Mouse (Mus musculus): ENCODE measurements around the gene 1110065P20Rik.
A peak's percentile ranks its signal among the peaks of the same experiment; 100 is the strongest.

1110065P20Rik gene

DNA sequence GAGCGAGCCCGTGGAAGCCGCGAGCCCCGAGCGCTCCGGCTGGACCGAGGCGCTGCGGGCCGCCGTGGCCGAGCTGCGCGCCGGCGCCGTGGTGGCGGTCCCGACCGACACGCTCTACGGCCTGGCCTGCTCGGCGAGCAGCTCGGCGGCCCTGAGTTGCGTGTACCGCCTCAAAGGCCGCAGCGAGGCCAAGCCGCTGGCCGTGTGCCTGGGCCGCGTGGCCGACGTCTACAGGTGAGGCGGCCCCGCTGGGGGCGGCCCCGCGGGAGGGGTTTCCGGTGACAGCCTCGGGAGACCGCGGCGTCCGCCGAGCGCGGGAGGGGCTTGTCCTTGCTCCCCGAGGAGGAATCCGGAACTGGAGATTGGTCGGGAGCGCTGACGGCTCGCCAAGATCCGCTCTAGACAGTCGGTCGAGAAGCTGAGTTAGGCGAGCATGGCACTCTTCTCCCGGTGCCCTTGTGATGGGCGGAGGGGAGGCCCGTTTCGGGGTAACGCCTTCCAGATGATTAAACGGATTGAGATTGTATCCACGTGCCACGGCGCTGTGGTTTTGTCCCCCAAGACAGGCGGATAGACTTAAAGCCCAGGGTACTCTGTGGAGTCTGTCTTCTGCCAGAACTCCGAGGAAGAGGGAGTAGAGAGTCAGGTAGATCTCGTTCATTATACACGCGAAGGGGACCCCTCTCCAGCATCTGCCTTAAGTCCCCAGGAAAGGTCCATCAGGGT, at the start of gene 1110065P20Rik:
1110065P20Rik (minus strand) TSS at position 264 of the 726 bp plus-strand sequence.
- DNase-seq (ENCODE audit: low spot score), result peak; percentile 42

DNA sequence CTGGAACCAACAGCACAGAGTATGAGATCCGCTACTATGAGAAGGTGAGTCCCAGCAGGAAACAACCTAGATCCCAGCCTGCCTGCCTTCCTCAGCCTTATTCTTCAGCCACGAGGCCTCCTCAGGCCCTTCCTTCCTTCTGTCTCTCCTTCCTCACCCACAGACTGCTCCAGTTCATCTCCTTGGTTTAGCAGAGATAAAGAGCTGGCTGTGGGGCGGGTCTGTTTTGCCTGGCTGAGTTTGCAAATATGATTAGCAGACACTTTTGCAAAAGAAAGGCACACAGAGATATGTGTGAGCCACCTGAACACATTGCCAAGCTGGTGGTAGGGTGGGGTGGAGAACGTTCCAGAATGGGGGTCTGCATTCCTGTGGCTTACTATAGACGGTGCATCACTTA, 48.9 kb upstream of the 1110065P20Rik start:
- DNase-seq (ENCODE audit: low spot score), result no peak

DNA sequence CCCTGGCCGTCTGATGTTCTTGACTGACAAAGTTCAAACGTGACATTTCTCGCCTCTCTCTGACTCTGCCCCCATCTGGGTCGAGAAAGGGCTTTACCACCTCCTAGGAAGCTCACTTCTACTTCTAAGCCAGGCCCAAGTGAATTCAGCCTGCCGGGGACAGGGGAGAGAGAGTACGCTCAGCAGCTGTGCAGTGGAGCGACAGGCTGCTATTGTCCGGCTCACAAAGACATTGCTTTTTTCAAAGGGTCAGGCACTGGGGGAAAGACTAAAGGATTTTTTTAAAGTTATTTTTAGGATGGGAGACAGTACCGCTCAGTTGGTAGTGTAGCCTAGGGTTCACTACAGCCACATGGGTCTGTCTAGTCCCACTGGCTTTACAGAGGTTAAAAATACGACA, 47.4 kb upstream of the 1110065P20Rik start:
- no peak for DNase-seq (ENCODE audit: low spot score)

DNA sequence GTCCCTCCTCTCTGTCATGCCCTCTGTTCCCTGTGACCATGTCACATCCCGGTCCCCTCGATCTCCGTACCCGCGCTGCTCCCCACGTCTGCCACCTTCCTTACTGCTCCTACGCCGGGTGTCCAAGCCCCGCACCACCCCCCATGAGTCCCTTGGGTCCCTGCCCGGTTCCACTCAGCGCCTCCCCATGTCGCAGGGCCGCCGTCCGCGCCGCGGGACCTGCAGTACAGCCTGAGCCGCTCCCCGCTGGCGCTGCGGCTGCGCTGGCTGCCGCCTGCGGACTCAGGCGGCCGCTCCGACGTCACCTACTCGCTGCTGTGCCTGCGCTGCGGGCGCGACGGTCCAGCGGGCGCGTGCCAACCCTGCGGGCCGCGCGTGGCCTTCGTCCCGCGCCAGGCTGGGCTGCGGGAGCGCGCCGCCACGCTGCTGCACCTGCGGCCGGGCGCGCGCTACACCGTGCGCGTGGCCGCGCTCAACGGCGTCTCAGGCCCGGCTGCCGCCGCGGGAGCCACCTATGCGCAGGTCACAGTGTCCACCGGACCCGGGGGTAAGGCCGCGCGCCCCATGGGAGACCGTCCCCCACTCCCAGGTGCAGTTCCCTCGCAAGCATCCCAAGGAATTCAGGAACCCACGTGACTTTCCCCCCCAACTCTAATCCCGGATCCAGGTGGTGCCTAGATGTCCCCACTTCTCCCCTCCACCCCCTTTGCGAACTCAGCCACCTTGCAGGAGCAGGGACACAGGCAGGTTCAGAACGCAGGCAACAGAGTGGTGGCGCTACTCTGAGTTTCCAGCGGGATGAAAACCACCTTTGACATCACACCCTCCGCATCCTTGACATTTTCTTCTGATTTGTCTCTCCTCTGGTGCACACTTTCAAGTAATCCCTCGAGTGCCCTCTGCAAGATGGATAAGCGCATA, 43.8 kb upstream of the 1110065P20Rik start:
- peak; percentile 57 for DNase-seq (ENCODE audit: low spot score)

DNA sequence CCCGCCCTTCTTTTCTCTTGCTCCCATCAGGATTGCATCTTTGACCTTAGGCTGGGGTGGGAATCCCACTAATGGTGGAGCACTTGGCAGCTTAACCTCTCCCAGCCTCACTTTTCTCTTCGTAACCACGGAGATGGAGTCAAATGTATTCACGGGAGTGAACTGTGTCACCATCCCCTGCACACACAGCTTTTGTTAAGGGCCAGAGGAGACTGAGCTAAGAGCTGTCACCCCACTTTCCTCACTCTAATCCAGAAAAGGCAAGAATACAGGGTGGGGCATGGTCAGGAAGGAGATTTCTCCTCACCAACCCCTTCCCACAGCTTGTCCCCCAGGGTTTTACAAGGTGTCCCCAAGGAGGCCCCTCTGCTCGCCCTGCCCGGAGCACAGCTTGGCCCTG, 42.8 kb upstream of the 1110065P20Rik start:
- DNase-seq (ENCODE audit: low spot score), result no peak

DNA sequence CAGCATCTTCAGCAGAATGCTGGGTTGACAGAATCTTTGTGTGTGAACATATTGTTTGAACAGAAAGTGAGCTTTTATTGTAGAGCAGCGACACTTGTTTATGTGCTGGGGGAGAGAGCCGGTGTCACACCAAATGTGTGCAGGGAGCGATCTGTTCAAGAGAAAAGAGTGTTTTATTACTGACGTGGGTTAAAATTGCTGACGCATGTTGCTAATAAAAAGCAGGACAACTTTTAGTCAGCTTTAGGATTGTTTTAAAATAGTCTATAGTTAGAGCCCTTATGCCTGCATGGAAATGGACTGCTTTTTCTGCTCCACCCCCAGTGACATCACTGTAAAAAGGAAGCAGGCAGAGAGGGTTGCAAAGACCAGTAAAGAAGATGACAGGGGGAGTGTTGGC, 39.8 kb upstream of the 1110065P20Rik start:
- DNase-seq (ENCODE audit: low spot score), result no peak

DNA sequence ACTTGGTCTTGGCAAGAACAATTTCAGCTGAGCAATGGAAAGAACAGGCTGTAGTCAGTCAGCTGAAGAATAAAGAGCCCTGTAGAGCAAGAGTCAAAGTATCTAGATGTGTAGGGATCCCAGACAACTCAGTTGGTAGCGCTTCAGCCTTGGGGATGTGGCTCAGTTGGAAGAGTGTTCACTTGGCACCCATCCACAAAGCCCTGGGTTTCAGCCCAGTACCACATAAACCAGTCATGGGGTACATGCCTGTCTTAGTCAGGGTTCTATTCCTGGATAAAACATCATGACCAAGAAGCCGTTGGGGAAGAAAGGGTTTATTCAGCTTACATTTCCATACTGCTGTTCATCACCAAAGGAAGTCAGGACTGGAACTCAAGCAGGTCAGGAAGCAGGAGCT, 38.9 kb upstream of the 1110065P20Rik start:
- DNase-seq (ENCODE audit: low spot score), result no peak

DNA sequence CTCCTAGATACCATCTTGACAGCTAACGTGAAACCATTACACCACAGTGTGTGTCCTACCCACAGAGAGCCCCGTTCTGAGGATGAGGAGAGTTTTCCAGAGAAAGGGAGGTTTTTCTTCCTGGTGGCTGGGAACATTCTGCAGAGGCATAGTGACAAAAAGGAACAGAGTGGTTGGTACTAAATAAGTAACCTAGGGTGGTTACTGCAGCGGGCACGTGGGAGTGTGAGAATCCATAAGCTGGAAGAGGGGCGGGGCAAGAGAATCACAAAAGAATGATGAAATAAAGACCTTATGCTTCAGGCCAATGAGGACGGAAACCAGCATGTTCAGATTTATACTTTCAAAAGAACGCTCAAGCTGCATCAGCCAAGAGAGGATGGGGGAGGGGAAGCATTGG, 37.7 kb upstream of the 1110065P20Rik start:
- no peak for DNase-seq (ENCODE audit: low spot score)

DNA sequence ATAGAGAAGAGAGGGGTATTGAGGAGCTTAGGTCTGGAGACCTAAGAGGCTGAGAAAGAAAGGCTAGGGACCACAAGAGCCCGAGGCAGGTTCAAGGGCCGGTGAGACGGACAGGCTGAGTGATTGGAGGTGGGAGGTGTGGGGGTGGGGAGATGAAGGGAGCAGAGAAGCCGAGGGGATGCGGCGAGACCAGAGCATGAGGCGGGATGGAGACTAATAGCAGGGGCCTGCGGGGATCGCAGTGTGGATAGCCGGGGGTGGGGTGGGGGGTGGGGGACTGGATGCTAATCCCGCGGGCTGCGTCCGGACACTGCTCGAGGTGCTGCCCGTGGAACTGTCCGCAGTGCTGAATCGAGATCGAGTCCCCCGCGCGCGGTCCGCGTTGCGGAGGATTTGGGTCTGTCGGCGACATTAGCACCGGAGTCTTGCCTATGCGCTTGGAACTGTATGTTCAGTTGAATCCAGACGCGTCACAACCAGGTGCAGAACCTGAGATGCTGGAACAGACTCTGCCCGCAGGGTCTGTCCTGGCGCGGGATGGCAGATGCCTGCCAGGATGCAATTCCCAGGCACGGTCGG, 31.2 kb upstream of the 1110065P20Rik start:
- DNase-seq (ENCODE audit: low spot score), result peak; percentile 59

DNA sequence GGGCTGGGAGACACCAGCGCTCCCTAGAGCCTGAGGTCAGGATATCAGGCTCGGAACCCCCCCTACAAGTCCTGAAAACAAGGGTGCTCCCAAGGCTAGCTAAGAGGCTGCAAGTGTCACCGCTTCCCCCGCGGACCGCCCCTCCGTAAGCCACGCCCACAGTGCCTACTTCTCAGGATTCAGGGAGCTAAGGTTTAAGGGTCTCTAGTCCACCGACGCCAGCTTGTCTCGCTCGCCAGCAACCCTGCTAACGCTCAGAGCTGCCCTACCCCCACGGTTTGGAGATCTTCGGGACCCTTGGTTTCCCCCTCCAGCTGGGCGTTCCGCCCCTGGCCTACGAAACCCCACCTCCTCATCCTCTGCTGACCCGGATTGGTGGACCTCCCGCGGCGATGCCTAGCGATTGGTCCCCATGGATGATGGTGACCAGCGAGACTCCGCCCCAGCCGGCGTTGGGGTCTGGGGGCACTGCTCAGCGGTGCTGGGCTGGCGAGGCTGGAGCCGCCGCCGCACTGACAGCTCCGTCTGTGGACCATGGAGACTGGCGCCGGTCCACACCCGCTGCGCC, 30.4 kb upstream of the 1110065P20Rik start:
- DNase-seq (ENCODE audit: low spot score), result peak; percentile 92

DNA sequence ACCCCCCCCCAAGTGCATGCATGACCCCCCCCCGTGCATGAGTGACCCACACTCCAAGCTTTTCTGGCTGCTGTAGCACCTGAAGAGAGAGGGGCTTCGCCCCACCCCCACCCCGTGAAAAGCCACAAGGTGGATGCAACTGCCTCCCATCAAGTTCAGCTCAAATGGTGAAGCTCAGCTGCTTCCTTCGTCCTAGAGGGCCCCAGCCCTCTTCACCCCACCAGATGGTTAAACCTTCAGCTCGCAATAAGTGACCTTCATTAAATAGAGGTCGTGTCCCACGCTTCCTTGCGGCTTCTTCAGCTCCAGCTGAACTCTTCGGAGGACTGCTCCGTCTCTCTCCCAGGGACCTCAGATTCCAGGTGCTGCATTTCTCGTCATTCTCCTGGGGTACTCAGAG, 29.6 kb upstream of the 1110065P20Rik start, which contains the start of gene Epha10:
Epha10 (plus strand) TSS at position 301 of the 400 bp plus-strand sequence.
- peak; percentile 42 for DNase-seq (ENCODE audit: low spot score)

DNA sequence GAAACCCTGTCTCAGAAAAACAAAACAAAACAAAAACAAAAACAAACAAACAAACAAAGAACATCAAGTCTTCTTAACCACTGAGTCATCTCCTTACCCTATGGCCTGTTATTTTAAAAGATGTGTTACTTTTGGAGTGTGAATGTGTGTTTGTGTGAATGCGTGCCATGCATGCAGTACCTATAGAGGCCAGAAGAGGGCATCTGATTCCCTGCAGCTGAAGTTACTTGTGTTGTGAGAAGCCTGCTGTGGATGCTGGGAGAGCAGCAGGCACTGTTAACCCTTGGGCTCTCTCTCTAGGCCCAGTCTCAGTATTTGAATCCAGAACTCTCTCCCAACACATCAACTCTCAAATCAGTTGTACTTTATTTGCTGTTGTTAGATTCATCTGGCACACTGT, 21.7 kb upstream of the 1110065P20Rik start:
- no peak for DNase-seq (ENCODE audit: low spot score)

DNA sequence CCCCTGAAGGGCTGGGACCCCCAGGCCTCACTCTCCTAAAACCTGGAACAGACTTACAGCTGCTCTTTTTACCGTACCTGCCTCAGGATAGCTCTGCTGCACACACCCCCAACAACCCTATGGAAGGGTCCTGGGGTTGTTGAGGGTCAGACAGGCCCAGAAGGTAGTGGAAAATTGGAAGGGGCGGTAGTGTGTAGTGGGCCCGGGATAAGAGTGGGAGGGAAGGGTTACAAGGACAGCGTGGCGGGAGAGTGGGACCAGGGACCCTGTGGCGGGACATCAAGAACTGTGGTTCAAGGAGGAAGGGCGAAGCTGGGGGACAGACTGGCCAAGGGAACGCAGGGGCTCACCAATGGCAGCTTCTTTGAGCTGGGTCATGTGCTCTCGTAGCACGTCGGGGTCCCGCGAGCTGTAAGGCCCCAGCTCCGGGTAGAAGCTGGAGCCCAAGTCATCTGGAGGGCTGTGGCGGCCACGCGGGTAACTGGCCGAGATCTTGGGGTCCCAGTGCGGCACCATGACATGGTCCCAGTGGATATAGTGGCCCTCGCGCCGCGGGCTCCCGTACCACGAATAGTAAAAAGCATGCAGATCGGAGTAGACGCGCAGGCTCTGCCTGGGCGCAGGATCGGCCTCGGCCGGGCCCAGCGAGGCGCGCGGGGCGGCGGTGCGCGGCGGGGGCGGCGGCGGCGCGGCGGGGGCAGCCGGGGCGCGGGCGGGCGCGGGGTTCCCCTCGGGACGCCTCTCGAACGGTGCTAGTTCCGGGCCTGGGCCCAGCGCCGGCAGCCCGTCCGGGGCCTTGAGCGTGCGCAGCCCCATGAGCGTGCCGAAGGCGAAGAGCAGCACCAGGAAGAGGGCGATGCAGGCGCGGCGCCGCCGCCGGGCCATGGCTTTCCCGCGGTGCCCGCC, 10.5 kb upstream of the 1110065P20Rik start, which contains the start of gene Maneal:
Maneal (minus strand) TSS at position 889 of the 906 bp plus-strand sequence.
- DNase-seq (ENCODE audit: low spot score), result peak; percentile 25

DNA sequence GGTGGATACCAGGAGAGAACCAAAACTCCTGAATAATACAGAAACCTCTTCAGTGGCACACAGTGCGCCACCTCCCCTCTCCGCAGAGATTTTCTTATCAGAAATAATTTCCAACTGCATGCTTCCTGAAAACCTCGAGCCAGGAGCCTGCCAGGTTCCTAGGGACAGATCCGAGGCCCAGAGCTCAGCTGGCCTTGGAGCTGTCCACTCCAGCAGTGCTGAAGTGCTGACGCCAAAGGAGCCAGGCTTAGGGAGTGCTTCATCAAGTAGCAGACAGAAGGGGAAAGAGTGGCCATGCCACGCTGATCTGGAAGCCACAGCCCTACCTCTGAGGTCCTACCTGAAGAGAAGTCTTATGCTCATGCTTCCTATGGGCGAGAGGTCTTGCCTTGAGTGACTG, 9.4 kb upstream of the 1110065P20Rik start:
- DNase-seq (ENCODE audit: low spot score), result peak; percentile 77

DNA sequence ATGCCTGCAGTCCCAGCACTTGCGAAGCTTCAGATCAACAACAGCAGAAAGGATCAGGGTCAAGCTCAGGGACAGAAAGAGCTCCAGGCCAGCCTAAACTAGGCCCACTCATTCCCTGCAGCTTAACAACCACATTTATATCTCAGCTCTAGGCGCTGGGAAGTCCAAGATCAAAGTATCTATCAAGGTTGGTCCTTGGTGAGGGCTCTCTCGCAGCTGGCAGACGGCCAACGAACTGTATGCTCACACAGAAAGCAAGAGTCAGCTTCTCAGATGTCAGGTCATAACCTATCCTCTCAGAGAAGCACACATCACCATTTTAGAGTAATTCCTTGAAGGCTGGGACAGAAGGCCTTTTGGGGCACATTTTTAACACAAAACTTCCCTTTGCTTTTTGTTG, 7.4 kb upstream of the 1110065P20Rik start:
- DNase-seq (ENCODE audit: low spot score), result no peak

DNA sequence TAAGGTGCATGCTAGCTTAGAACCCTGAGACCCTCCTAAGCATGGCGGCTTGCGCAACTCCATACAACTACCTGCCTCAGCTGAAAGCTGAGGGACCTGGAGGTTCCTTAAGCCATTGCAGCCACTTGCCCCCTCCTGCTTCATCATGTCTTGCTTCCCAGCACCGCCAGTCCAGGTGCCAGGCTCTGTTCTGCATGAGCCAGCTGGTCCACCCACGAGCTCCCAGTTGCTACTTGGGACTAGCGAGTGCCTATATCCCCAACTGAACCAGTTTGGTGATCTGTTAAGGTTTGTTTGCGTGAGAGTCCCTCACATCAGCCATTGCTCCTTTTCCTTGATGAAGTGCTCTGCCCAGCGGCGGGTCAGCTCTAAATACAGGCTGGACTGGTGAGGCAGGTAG, 5.3 kb upstream of the 1110065P20Rik start:
- no peak for DNase-seq (ENCODE audit: low spot score)

DNA sequence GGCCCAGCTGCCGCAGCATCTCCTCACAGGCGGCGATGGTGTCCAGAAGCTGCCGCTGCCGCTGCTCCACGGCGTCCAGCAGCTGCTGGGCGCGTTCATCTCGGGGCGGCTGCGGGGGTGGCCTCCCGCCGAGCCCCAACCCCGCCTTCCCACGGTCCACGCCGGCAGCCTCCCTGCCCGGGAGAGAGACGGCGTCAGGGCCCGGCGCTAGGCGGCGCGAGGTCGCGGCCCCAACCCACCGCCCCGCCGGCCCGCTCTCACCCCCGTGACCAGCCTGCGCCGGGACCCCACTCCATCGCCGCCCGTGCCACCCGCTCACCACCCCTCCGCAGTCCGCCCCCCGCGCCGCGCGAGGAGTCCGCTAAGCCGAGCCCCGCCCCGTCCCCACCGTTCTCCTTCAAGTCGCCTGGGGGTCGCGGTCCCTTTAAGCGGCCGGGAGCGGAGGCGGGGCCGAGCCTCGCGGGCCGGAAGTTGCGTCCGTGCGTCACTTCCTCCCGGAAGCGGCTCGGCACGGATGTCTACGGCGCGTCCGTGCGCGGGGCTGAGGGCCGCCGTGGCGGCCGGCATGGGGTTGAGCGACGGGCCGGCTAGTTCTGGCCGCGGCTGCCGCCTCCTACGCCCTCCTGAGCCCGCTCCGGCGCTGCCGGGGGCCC, 609 bp downstream of the 1110065P20Rik start, which contains the start of gene Yrdc:
Yrdc (plus strand) TSS at position 419 of the 653 bp plus-strand sequence.
- peak; percentile 95 for DNase-seq (ENCODE audit: low spot score)

DNA sequence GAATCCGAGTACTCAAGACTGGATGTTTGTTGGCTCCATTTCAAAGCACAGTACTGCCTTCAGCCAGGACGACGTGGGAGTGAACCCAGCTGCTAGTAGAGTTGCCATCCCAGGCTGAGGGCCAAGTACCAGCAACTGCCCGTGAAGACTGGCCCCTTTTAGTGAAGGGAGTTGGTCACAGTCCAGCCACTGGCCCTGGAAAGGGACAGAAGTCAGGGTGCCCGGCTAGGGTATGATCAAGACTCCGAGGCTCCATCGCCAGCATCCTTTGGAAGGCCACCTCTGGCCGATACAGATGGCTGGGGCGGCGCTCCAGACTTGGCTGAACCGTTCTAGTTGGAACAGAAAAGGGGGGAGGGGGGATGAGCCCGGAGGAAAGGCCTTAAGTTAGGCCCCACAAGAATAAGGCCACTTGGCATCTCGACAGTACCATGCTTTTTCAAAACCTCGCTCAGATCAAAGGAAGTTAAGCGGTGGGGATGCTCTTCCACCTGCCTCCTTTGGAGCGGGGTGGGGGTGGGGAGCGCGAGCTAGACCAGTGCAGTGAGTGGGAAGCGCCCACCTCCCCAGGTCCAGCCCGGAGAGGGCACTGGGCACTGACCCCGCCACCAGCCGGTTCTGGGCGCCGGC, 1.2 kb downstream of the 1110065P20Rik start:
- peak; percentile 64 for DNase-seq (ENCODE audit: low spot score)

DNA sequence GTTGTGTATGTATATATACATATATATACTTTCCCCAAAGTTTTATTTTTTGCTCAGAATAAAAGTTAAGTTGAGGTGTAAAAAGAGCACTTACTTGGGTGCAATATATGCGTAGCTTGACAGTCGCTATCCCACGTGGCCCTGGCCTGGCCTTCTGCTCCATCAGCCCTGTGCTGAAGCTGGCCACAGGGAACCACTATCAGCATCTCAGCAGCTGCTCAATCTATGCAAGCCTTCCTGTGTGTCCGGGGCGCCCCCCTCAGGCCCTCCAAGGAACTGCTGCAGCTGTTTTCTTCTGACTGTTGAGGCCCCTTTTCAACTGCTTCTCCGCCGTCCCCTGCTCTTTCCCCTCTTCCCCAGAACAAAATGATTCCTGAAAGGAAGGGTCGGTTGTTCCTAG, 3.4 kb downstream of the 1110065P20Rik start:
- peak; percentile 94 for DNase-seq (ENCODE audit: low spot score)

DNA sequence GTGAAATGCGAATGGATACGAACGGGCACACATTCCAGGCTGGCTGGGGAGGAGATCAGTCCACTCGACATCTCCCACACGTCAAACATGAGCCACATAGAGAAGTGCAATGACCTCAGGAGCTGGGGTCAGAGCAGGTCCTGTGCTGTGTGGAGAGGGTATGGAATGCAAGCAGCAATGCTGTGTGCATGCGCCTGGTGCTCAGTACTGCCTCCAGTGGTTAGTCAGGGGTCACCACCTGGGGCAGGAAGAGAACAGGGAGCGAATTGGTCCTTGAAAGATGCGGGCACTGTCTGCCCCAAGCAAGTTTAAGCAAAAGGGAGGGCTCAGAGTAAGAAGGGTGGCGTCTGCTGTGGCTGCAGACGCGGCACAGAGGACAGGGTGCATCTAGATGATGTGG, 7.5 kb downstream of the 1110065P20Rik start:
- peak; percentile 62 for DNase-seq (ENCODE audit: low spot score)

All from retina, embryonic 14.5 days (tissue).